Mouse (Mus musculus) G1E (cell line): ENCODE results near the gene Speg.

Experiments
- CTCF ChIP-seq: IDR thresholded peaks from 2 replicates; pipeline ENCODE4 v1.5.1; 2012; ENCODE audit warnings: low read depth, low read length, inconsistent platforms, mixed read lengths
- GATA1 ChIP-seq: IDR thresholded peaks from 2 replicates; pipeline ENCODE4 v1.6.1; 2012; ENCODE audit warnings: borderline replicate concordance, low read length, inconsistent platforms, mixed read lengths
- GATA2 ChIP-seq: IDR thresholded peaks from 2 replicates; pipeline ENCODE4 v1.6.1; 2012; ENCODE audit warnings: low read depth, low read length, inconsistent platforms, borderline replicate concordance
- POLR2AphosphoS5 ChIP-seq: IDR thresholded peaks from 2 replicates; pipeline ENCODE4 v1.6.1; 2012; ENCODE audit warnings: low read depth, low read length, inconsistent platforms; ENCODE audit not compliant: insufficient replicate concordance
- TAL1 ChIP-seq: conservative IDR thresholded peaks from 2 replicates; pipeline ENCODE4 v1.6.1; 2012; ENCODE audit warnings: low read depth, low read length, inconsistent platforms, mixed read lengths

GRCm38 (mm10) chr1:75386149-75386548 is 11.1 kb downstream of the Speg start:
- TF ChIP-seq CTCF = no peak
- TF ChIP-seq TAL1 = no peak
- no peak for TF ChIP-seq GATA1
- TF ChIP-seq GATA2 = no peak
- TF ChIP-seq POLR2AphosphoS5 = no peak
